Mouse (Mus musculus) heart, adult 2 months (tissue): ENCODE measurements at regions not wholly inside any gene's neighbourhood (a gene's known extent, or its start where the extent isn't known, plus 50 kb on each side); places are given as distances from the start of the nearest gene placed in this dataset.

Experiments used
- CTCF ChIP-seq: fragments of 200-600 bp; IDR thresholded peaks from 2 replicates; pipeline ENCODE4 v1.8.1; 2022; ENCODE audit warnings: antibody characterized with exemption, mild to moderate bottlenecking, moderate library complexity
- EP300 ChIP-seq: fragments of 200-500 bp; IDR thresholded peaks from 2 replicates; pipeline ENCODE4 v1.6.1; 2011; ENCODE audit warnings: low read depth, low read length, control low read depth; ENCODE audit not compliant: insufficient read depth
- POLR2A ChIP-seq: fragments of 200-500 bp; IDR thresholded peaks from 2 replicates; pipeline ENCODE4 v1.6.1; 2011; ENCODE audit warnings: mild to moderate bottlenecking, low read depth, low read length, control low read depth; ENCODE audit not compliant: insufficient read depth

DNA sequence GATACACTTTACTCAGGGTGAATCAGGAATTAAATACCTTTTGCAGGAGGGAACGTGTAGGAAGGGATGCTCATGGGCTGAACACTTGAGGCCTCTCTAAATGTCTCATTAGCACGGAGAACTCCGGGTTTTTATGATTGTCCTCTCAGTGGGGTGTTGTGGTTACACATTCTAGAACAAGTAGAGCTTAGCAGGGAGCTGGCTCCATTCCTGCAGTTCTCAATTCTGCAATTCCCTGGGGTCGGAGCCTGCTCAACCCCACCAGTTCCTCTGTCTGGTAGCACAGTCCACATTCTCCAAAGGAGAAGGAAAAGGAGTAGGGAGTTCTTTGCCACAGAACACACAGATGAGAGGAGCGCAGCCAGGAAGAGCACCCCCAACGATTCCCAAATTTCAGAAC, 409.9 kb downstream of the Nedd1 start:
- TF ChIP-seq CTCF (no peak), POLR2A (no peak), EP300 (no peak)
